Comparison of ENCODE assay signal across 14 mouse cellular contexts in genomic region chr11:116868129-116868528, GRCm38 (mm10). TPM values are rescaled to one million over a fixed set of nuclear protein-coding genes. Genes with fewer than 3 reads are reported as not detected.
DNase-seq lines count a peak whose midpoint lies in the region; ATAC-seq and TF ChIP-seq lines count a peak whose summit lies in the region.
"Had no signal": no experiment of that assay in that cellular context is flagged by ENCODE, and none has a peak within 500 bp of the region (broad histone marks: within the 10 kb centered on the region; RNA-seq: fewer than 3 reads in every experiment).

No protein-coding gene starts in this region.

- 33% methylated on average over 3 of the region's 3 CpGs for WGBS in embryonic facial prominence, embryonic 15.5 days
- WGBS in embryonic facial prominence, embryonic 10.5 days: 65% methylated on average over 3 of the region's 3 CpGs
- 34% methylated on average over 3 of the region's 3 CpGs for WGBS in heart, postnatal 0 days
- WGBS in forebrain, embryonic 13.5 days: 86% methylated on average over 3 of the region's 3 CpGs
- 76% methylated on average over 3 of the region's 3 CpGs for WGBS in midbrain, embryonic 14.5 days
- WGBS in hindbrain, embryonic 11.5 days: 82% methylated on average over 3 of the region's 3 CpGs

- intact Hi-C loops in gastrocnemius, adult 2 months (cut with DNase I): loop anchor here (10.0 kb wide), 1 partner anchor 307 kb away; no protein-coding TSS in a partner anchor

- H3K4me2 ChIP-seq in embryonic facial prominence, embryonic 15.5 days (replicated peaks): no peak overlapping the region
- H3K4me2 ChIP-seq in heart, postnatal 0 days (ENCODE audit: low read depth, low read length): no peak overlapping the region
- no peak overlapping the region for H3K4me2 ChIP-seq in forebrain, embryonic 13.5 days
- no peak overlapping the region for H3K4me2 ChIP-seq in midbrain, embryonic 14.5 days (ENCODE audit: low read length)
- no peak overlapping the region for H3K4me2 ChIP-seq in hindbrain, embryonic 11.5 days (replicated peaks; ENCODE audit: low read depth, low read length)
- H3K4me2 ChIP-seq: limb, embryonic 15.5 days; neural tube, embryonic 13.5 days had no signal

- no peak for ATAC-seq in embryonic facial prominence, embryonic 15.5 days (ENCODE audit: insufficient number of reproducible peaks, low FRiP score, low TSS enrichment, low read depth)
- ATAC-seq in heart, postnatal 0 days (ENCODE audit: insufficient read depth, low read depth): peak; percentile 77
- no peak for ATAC-seq in forebrain, embryonic 13.5 days
- ATAC-seq in midbrain, embryonic 14.5 days (ENCODE audit: low FRiP score, low TSS enrichment): no peak
- no peak for ATAC-seq in hindbrain, embryonic 11.5 days (ENCODE audit: low FRiP score)

- H3K9me3 ChIP-seq in embryonic facial prominence, embryonic 15.5 days (replicated peaks): no peaks in the 10 kb centered on the region
- H3K9me3 ChIP-seq in embryonic facial prominence, embryonic 10.5 days: no peaks in the 10 kb centered on the region
- H3K9me3 ChIP-seq in heart, postnatal 0 days (replicated peaks; ENCODE audit: control insufficient read depth, low read length): no peaks in the 10 kb centered on the region
- H3K9me3 ChIP-seq in forebrain, embryonic 13.5 days (replicated peaks): no peaks in the 10 kb centered on the region
- no peaks in the 10 kb centered on the region for H3K9me3 ChIP-seq in midbrain, embryonic 14.5 days (ENCODE audit: control insufficient read depth, low read length)
- no peaks in the 10 kb centered on the region for H3K9me3 ChIP-seq in hindbrain, embryonic 11.5 days (ENCODE audit: control insufficient read depth, low read length)
- H3K9me3 ChIP-seq: limb, embryonic 15.5 days; neural tube, embryonic 13.5 days had no signal

- TF ChIP-seq EP300 in heart, postnatal 0 days (IDR thresholded peaks at IDR 0.05; ENCODE audit: low read depth): peak; percentile 72

- H3K27ac ChIP-seq in embryonic facial prominence, embryonic 15.5 days (replicated peaks): peak overlapping the region; percentile 70; the same call in 1 of the 2 replicates
- no peak overlapping the region for H3K27ac ChIP-seq in embryonic facial prominence, embryonic 10.5 days (replicated peaks)
- peak overlapping the region; percentile 69 for H3K27ac ChIP-seq in gastrocnemius, adult 2 months
- H3K27ac ChIP-seq in heart, postnatal 0 days (ENCODE audit: low read depth): peak overlapping the region; percentile 52
- no peak overlapping the region for H3K27ac ChIP-seq in forebrain, embryonic 13.5 days
- no peak overlapping the region for H3K27ac ChIP-seq in midbrain, embryonic 14.5 days (replicated peaks; ENCODE audit: low read depth, low read length)
- H3K27ac ChIP-seq in hindbrain, embryonic 11.5 days (ENCODE audit: low read depth, low read length): no peak overlapping the region
- H3K27ac ChIP-seq: limb, embryonic 15.5 days; neural tube, embryonic 13.5 days had no signal

- DNase-seq in embryonic facial prominence, embryonic 10.5 days (ENCODE audit: low spot score): no peak
- DNase-seq in 3T3-L1 (ENCODE audit: low read depth, low spot score): peak; percentile 21
- peak; percentile 82 for DNase-seq in gastrocnemius, adult 2 months
- DNase-seq in heart, postnatal 0 days (ENCODE audit: low spot score): peak; percentile 81
- DNase-seq in midbrain, embryonic 14.5 days: no peak
- DNase-seq in hindbrain, embryonic 11.5 days (ENCODE audit: low spot score): no peak
- DNase-seq: B cell, adult 2 months; cerebellum, adult 8-10 months had no signal

- H3K9ac ChIP-seq in embryonic facial prominence, embryonic 15.5 days: no peak overlapping the region
- H3K9ac ChIP-seq in heart, postnatal 0 days (replicated peaks; ENCODE audit: low read depth, low read length): no peak overlapping the region
- no peak overlapping the region for H3K9ac ChIP-seq in forebrain, embryonic 13.5 days
- no peak overlapping the region for H3K9ac ChIP-seq in midbrain, embryonic 14.5 days (replicated peaks; ENCODE audit: low read length)
- no peak overlapping the region for H3K9ac ChIP-seq in hindbrain, embryonic 11.5 days (ENCODE audit: low read depth, low read length)
- H3K9ac ChIP-seq: limb, embryonic 15.5 days; neural tube, embryonic 13.5 days had no signal

- no peaks in the 10 kb centered on the region for H3K27me3 ChIP-seq in embryonic facial prominence, embryonic 15.5 days
- no peaks in the 10 kb centered on the region for H3K27me3 ChIP-seq in embryonic facial prominence, embryonic 10.5 days (replicated peaks; ENCODE audit: low read depth, poor library complexity, severe bottlenecking)
- no peaks in the 10 kb centered on the region for H3K27me3 ChIP-seq in heart, postnatal 0 days (ENCODE audit: control insufficient read depth, insufficient read depth, low read length)
- no peaks in the 10 kb centered on the region for H3K27me3 ChIP-seq in forebrain, embryonic 13.5 days
- no peaks in the 10 kb centered on the region for H3K27me3 ChIP-seq in midbrain, embryonic 14.5 days (ENCODE audit: control insufficient read depth, insufficient read depth, low read length)
- no peaks in the 10 kb centered on the region for H3K27me3 ChIP-seq in hindbrain, embryonic 11.5 days (ENCODE audit: control insufficient read depth, insufficient read depth, low read length)
- H3K27me3 ChIP-seq: limb, embryonic 15.5 days; neural tube, embryonic 13.5 days had no signal

- no peak for TF ChIP-seq CTCF in gastrocnemius, adult 2 months (IDR thresholded peaks at IDR 0.05)
- TF ChIP-seq CTCF in heart, postnatal 0 days (IDR thresholded peaks at IDR 0.05; ENCODE audit: low read depth): no peak

- H3K4me3 ChIP-seq in embryonic facial prominence, embryonic 15.5 days (replicated peaks): no peak overlapping the region
- H3K4me3 ChIP-seq in embryonic facial prominence, embryonic 10.5 days: no peak overlapping the region
- H3K4me3 ChIP-seq in gastrocnemius, adult 2 months: no peak overlapping the region
- no peak overlapping the region for H3K4me3 ChIP-seq in heart, postnatal 0 days (ENCODE audit: low read depth, low read length)
- H3K4me3 ChIP-seq in forebrain, embryonic 13.5 days: no peak overlapping the region
- H3K4me3 ChIP-seq in midbrain, embryonic 14.5 days (replicated peaks; ENCODE audit: low read depth, low read length): no peak overlapping the region
- no peak overlapping the region for H3K4me3 ChIP-seq in hindbrain, embryonic 11.5 days (ENCODE audit: low read depth, low read length)
- H3K4me3 ChIP-seq: erythroblast, embryonic 14.5 days; limb, embryonic 15.5 days; neural tube, embryonic 13.5 days had no signal

- H3K4me1 ChIP-seq in embryonic facial prominence, embryonic 15.5 days: peaks cover 4% of the 10 kb centered on the region
- H3K4me1 ChIP-seq in embryonic facial prominence, embryonic 10.5 days: no peaks in the 10 kb centered on the region
- peaks cover 13% of the 10 kb centered on the region; the same call in 1 of the 2 replicates for H3K4me1 ChIP-seq in heart, postnatal 0 days (ENCODE audit: control insufficient read depth, insufficient read depth)
- H3K4me1 ChIP-seq in forebrain, embryonic 13.5 days: no peaks in the 10 kb centered on the region
- no peaks in the 10 kb centered on the region for H3K4me1 ChIP-seq in midbrain, embryonic 14.5 days (ENCODE audit: control insufficient read depth, insufficient read depth, low read length)
- H3K4me1 ChIP-seq in hindbrain, embryonic 11.5 days (replicated peaks; ENCODE audit: control insufficient read depth, insufficient read depth, low read length): no peaks in the 10 kb centered on the region
- H3K4me1 ChIP-seq: neural tube, embryonic 13.5 days had no signal

- H3K36me3 ChIP-seq in embryonic facial prominence, embryonic 15.5 days: peaks cover 71% of the 10 kb centered on the region
- H3K36me3 ChIP-seq in embryonic facial prominence, embryonic 10.5 days (replicated peaks): peaks cover 70% of the 10 kb centered on the region
- H3K36me3 ChIP-seq in heart, postnatal 0 days (replicated peaks; ENCODE audit: control insufficient read depth, insufficient read depth, low read length): peaks cover 64% of the 10 kb centered on the region
- peaks cover 74% of the 10 kb centered on the region for H3K36me3 ChIP-seq in forebrain, embryonic 13.5 days (ENCODE audit: poor library complexity, severe bottlenecking)
- H3K36me3 ChIP-seq in midbrain, embryonic 14.5 days (ENCODE audit: control insufficient read depth, insufficient read depth, low read length): peaks cover 81% of the 10 kb centered on the region
- peaks cover 2% of the 10 kb centered on the region; the same call in 1 of the 2 replicates for H3K36me3 ChIP-seq in hindbrain, embryonic 11.5 days (ENCODE audit: control insufficient read depth, insufficient read depth, low read length)

RNA-seq across cellular contexts. Expression of gene Srsf2, which starts 15.2 kb away (rescaled TPM):
- polyA plus RNA-seq in embryonic facial prominence, embryonic 15.5 days (2015; fragmentation: Nextera tagmentation; extraction: Ambion mirVana): 694 and 715 TPM in 2 replicates
- polyA plus RNA-seq in embryonic facial prominence, embryonic 10.5 days (2016; fragmentation: Nextera tagmentation; extraction: Ambion mirVana): 890 and 902 TPM in 2 replicates
- 10 to 100 TPM; 81.8 to 84.8 TPM for total RNA-seq in gastrocnemius, adult 2 months (2021)
- 157 and 211 TPM in 2 replicates for total RNA-seq in heart, postnatal 0 days (2014; rRNA removed; ENCODE audit: low replicate concordance)
- 349 and 359 TPM in 2 replicates for polyA plus RNA-seq in heart, postnatal 0 days (2015; fragmentation: Nextera tagmentation; extraction: Ambion mirVana)
- 750 and 773 TPM in 2 replicates for polyA plus RNA-seq in forebrain, embryonic 13.5 days (2015; fragmentation: Nextera tagmentation; extraction: Ambion mirVana)
- 650 and 686 TPM in 2 replicates for polyA plus RNA-seq in midbrain, embryonic 14.5 days (2014; fragmentation: Nextera tagmentation; extraction: Ambion mirVana)
- 935 and 944 TPM in 2 replicates for polyA plus RNA-seq in hindbrain, embryonic 11.5 days (2014; fragmentation: Nextera tagmentation; extraction: Ambion mirVana)

RNA-seq across cellular contexts. Expression of gene Mfsd11, which starts 15.9 kb away (rescaled TPM):
- 44.8 and 51.2 TPM in 2 replicates for polyA plus RNA-seq in embryonic facial prominence, embryonic 15.5 days (2015; fragmentation: Nextera tagmentation; extraction: Ambion mirVana)
- polyA plus RNA-seq in embryonic facial prominence, embryonic 10.5 days (2016; fragmentation: Nextera tagmentation; extraction: Ambion mirVana): 23.8 and 26.8 TPM in 2 replicates
- 10 to 100 TPM; 21.5 to 23.9 TPM for total RNA-seq in gastrocnemius, adult 2 months (2021)
- total RNA-seq in heart, postnatal 0 days (2014; rRNA removed; ENCODE audit: low replicate concordance): 23.2 and 46.3 TPM in 2 replicates
- polyA plus RNA-seq in heart, postnatal 0 days (2015; fragmentation: Nextera tagmentation; extraction: Ambion mirVana): 44.5 and 49.7 TPM in 2 replicates
- 38.0 and 39.4 TPM in 2 replicates for polyA plus RNA-seq in forebrain, embryonic 13.5 days (2015; fragmentation: Nextera tagmentation; extraction: Ambion mirVana)
- 51.3 and 52.8 TPM in 2 replicates for polyA plus RNA-seq in midbrain, embryonic 14.5 days (2014; fragmentation: Nextera tagmentation; extraction: Ambion mirVana)
- 37.0 and 38.6 TPM in 2 replicates for polyA plus RNA-seq in hindbrain, embryonic 11.5 days (2014; fragmentation: Nextera tagmentation; extraction: Ambion mirVana)

RNA-seq across cellular contexts. Expression of gene Jmjd6, which starts 24.9 kb away (rescaled TPM):
- polyA plus RNA-seq in embryonic facial prominence, embryonic 15.5 days (2015; fragmentation: Nextera tagmentation; extraction: Ambion mirVana): 74.1 and 79.1 TPM in 2 replicates
- polyA plus RNA-seq in embryonic facial prominence, embryonic 10.5 days (2016; fragmentation: Nextera tagmentation; extraction: Ambion mirVana): 88.3 and 97.5 TPM in 2 replicates
- total RNA-seq in gastrocnemius, adult 2 months (2021): 10 to 100 TPM; 21.7 to 30.4 TPM
- total RNA-seq in heart, postnatal 0 days (2014; rRNA removed; ENCODE audit: low replicate concordance): 24.8 and 29.6 TPM in 2 replicates
- polyA plus RNA-seq in heart, postnatal 0 days (2015; fragmentation: Nextera tagmentation; extraction: Ambion mirVana): 35.3 and 43.1 TPM in 2 replicates
- 77.7 and 78.0 TPM in 2 replicates for polyA plus RNA-seq in forebrain, embryonic 13.5 days (2015; fragmentation: Nextera tagmentation; extraction: Ambion mirVana)
- 70.8 and 81.4 TPM in 2 replicates for polyA plus RNA-seq in midbrain, embryonic 14.5 days (2014; fragmentation: Nextera tagmentation; extraction: Ambion mirVana)
- polyA plus RNA-seq in hindbrain, embryonic 11.5 days (2014; fragmentation: Nextera tagmentation; extraction: Ambion mirVana): 88.8 and 91.3 TPM in 2 replicates

RNA-seq across cellular contexts. Expression of gene Mettl23, which starts 25.1 kb away (rescaled TPM):
- 75.9 and 79.9 TPM in 2 replicates for polyA plus RNA-seq in embryonic facial prominence, embryonic 15.5 days (2015; fragmentation: Nextera tagmentation; extraction: Ambion mirVana)
- 56.9 and 58.1 TPM in 2 replicates for polyA plus RNA-seq in embryonic facial prominence, embryonic 10.5 days (2016; fragmentation: Nextera tagmentation; extraction: Ambion mirVana)
- 10 to 100 TPM; 35.4 to 42.9 TPM for total RNA-seq in gastrocnemius, adult 2 months (2021)
- total RNA-seq in heart, postnatal 0 days (2014; rRNA removed; ENCODE audit: low replicate concordance): 39.2 and 63.2 TPM in 2 replicates
- 77.1 and 77.6 TPM in 2 replicates for polyA plus RNA-seq in heart, postnatal 0 days (2015; fragmentation: Nextera tagmentation; extraction: Ambion mirVana)
- 83.6 and 85.7 TPM in 2 replicates for polyA plus RNA-seq in forebrain, embryonic 13.5 days (2015; fragmentation: Nextera tagmentation; extraction: Ambion mirVana)
- polyA plus RNA-seq in midbrain, embryonic 14.5 days (2014; fragmentation: Nextera tagmentation; extraction: Ambion mirVana): 80.4 and 87.6 TPM in 2 replicates
- 61.6 and 70.6 TPM in 2 replicates for polyA plus RNA-seq in hindbrain, embryonic 11.5 days (2014; fragmentation: Nextera tagmentation; extraction: Ambion mirVana)

RNA-seq across cellular contexts. Expression of gene Mxra7, which starts 40.3 kb away (rescaled TPM):
- 24.8 and 32.3 TPM in 2 replicates for polyA plus RNA-seq in embryonic facial prominence, embryonic 15.5 days (2015; fragmentation: Nextera tagmentation; extraction: Ambion mirVana)
- polyA plus RNA-seq in embryonic facial prominence, embryonic 10.5 days (2016; fragmentation: Nextera tagmentation; extraction: Ambion mirVana): 18.1 and 23.2 TPM in 2 replicates
- total RNA-seq in gastrocnemius, adult 2 months (2021): 10 to 100 TPM in 1 of 2 experiments, 1 to 10 TPM in 1; 6.7 to 12.7 TPM
- total RNA-seq in heart, postnatal 0 days (2014; rRNA removed; ENCODE audit: low replicate concordance): 6.3 and 17.9 TPM in 2 replicates
- 20.0 and 21.7 TPM in 2 replicates for polyA plus RNA-seq in heart, postnatal 0 days (2015; fragmentation: Nextera tagmentation; extraction: Ambion mirVana)
- 14.4 and 14.8 TPM in 2 replicates for polyA plus RNA-seq in forebrain, embryonic 13.5 days (2015; fragmentation: Nextera tagmentation; extraction: Ambion mirVana)
- polyA plus RNA-seq in midbrain, embryonic 14.5 days (2014; fragmentation: Nextera tagmentation; extraction: Ambion mirVana): 20.7 and 20.9 TPM in 2 replicates
- 57.9 and 61.8 TPM in 2 replicates for polyA plus RNA-seq in hindbrain, embryonic 11.5 days (2014; fragmentation: Nextera tagmentation; extraction: Ambion mirVana)
- total RNA-seq: megakaryocyte, adult 5-6 weeks had no signal

Comparison
In these comparisons a context has a peak if more than half of its experiments do, and no peak if none do; other contexts are left out.
1. H3K27ac ChIP-seq: peak in embryonic facial prominence, embryonic 15.5 days (single experiment), gastrocnemius, adult 2 months (single experiment) and heart, postnatal 0 days (single experiment); none in embryonic facial prominence, embryonic 10.5 days (single experiment), forebrain, embryonic 13.5 days (single experiment), midbrain, embryonic 14.5 days (single experiment) and hindbrain, embryonic 11.5 days (single experiment).
2. DNase-seq: peak in 3T3-L1 (single experiment), gastrocnemius, adult 2 months (single experiment) and heart, postnatal 0 days (single experiment); none in embryonic facial prominence, embryonic 10.5 days (single experiment), midbrain, embryonic 14.5 days (single experiment) and hindbrain, embryonic 11.5 days (single experiment).